Mouse (Mus musculus): ENCODE measurements around the gene Gm28048. TPM values are rescaled to one million over a fixed set of nuclear protein-coding genes. Genes with fewer than 3 reads are reported as not detected.

Gene Gm28048
- polyA plus RNA-seq, 1 experiment from 2014 or later, result 4.3 TPM

DNA sequence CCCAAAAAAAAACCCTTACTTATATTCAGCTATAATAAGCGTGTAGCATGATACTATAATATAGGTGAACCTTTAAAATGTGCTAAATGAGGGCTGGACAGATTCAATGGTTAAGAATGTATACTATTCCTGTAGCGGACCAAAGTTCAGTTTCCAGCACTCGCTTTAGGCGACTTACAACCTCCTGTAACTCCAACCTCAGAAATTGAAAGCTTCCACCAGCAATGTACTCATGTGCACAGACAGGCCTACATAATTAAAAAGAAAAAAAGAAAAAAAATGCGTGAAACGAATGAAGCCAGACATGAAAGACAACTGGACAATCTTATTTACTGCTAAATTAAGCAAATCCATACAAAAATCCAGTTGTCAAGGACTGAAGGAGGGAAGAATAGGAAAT lies 956 bp upstream of the Gm28048 start:
- peaks cover 15% of the 10 kb centered on the region for H3K36me3 ChIP-seq (replicated peaks)
- WGBS, result 72% methylated on average over 6 of the region's 6 CpGs
- H3K27me3 ChIP-seq (replicated peaks; ENCODE audit: low read depth, poor library complexity, severe bottlenecking), result no peaks in the 10 kb centered on the region
- no peak overlapping the region for H3K27ac ChIP-seq (replicated peaks)
- DNase-seq (ENCODE audit: low spot score), result no peak
- no peaks in the 10 kb centered on the region for H3K9me3 ChIP-seq
- H3K4me3 ChIP-seq, result peak overlapping the region; percentile 80
- H3K4me1 ChIP-seq, result peaks cover 10% of the 10 kb centered on the region

DNA sequence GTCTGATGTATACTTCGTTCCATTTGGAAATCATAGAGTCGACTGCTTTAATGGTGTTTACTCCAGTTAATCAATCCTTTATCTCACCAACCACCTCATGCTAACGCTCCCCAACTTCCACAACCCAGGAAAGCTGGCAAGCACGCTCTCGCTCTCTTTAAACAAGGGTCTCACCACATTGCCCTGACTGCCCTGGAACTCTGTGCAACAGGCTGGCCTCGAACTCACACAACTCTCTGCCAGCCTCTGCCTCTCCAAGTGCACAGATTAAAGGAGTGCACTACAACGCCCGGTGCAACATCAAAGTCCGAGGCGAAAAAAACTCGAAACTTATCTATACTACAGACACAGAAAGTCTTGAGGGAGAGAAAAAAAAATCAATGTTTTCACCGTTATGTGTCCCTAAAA lies 343 bp downstream of the Gm28048 start:
- DNase-seq (ENCODE audit: low spot score), result no peak
- Histone ChIP-seq H3K27me3 (replicated peaks; ENCODE audit: low read depth, poor library complexity, severe bottlenecking) (no peaks in the 10 kb centered on the region), H3K4me3 (peak overlapping the region; percentile 80), H3K36me3 (replicated peaks) (peaks cover 28% of the 10 kb centered on the region), H3K9me3 (no peaks in the 10 kb centered on the region), H3K27ac (replicated peaks) (peak overlapping the region; percentile 94), H3K4me1 (peaks cover 10% of the 10 kb centered on the region)
- WGBS, result 5% methylated on average over 12 of the region's 12 CpGs

DNA sequence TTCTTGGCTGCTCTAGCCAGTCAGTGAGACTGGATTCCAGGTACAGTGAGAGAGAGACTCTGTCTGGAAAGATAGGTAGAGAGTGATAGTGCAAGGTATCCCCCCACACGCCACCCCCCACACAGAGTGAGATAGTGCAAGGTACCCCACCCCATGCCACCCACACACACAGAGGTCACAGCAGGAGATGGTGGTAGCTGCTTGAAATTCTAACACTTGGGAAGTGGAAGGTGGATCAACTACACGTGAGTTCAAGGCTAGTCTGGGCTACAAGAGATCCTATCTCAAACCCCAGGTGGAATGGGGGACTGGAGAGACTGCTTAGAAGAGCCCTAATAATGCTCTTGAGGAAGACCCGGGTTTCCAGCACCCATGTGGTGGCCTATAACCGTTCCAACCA lies 849 bp downstream of the Gm28048 start:
- peaks cover 33% of the 10 kb centered on the region for H3K36me3 ChIP-seq (replicated peaks)
- 49% methylated on average over 4 of the region's 4 CpGs for WGBS
- peaks cover 11% of the 10 kb centered on the region for H3K4me1 ChIP-seq
- H3K9me3 ChIP-seq, result no peaks in the 10 kb centered on the region
- H3K27me3 ChIP-seq (replicated peaks; ENCODE audit: low read depth, poor library complexity, severe bottlenecking), result no peaks in the 10 kb centered on the region
- H3K4me3 ChIP-seq, result peak overlapping the region; percentile 80
- peak overlapping the region; percentile 94 for H3K27ac ChIP-seq (replicated peaks)
- DNase-seq (ENCODE audit: low spot score), result no peak

DNA sequence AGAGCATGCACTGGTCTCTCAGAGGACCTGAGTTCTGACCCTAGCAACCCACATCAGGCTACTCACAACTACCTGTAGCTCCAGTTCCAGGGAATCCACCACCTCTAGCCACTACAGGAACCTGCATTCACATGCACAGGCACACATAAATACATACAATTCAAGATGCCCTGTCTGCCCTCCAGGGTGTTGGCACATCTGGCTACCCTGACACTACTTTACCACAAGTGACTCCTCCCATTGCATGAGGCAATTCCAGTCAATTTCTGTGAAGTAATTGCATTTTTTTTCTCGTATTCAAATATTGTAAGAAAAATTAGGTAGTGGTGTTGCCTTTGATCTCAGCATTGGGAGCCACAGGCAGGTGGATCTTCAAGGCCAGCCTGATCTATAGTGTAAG lies 2.7 kb downstream of the Gm28048 start:
- Histone ChIP-seq H3K27ac (replicated peaks) (no peak overlapping the region), H3K36me3 (replicated peaks) (peaks cover 40% of the 10 kb centered on the region), H3K27me3 (replicated peaks; ENCODE audit: low read depth, poor library complexity, severe bottlenecking) (no peaks in the 10 kb centered on the region), H3K9me3 (peaks cover 1% of the 10 kb centered on the region; the same call in 1 of the 2 replicates), H3K4me3 (no peak overlapping the region), H3K4me1 (peaks cover 23% of the 10 kb centered on the region)
- no peak for DNase-seq (ENCODE audit: low spot score)
- WGBS, result 82% methylated on average over 1 of the region's 1 CpGs

DNA sequence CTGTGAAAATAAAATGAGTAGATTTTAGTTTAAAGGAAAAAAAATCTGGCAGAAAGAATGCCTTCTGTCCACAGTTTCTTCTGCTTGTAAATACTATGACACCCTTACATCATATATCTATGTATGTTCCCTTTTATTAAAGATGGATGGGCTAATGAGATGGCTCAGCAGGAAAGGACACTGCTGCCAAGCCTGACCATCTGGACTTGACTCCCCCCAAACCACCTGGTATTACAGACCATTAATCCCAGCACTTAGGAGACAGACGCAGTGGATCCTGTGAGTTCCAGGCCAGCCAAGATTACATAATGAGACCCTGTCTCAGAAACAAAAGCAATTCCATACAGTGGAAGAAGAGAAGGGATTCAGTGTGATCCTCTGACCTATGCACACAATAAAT lies 3.2 kb downstream of the Gm28048 start:
- WGBS, result 76% methylated on average over 1 of the region's 1 CpGs
- Histone ChIP-seq H3K9me3 (peaks cover 7% of the 10 kb centered on the region; the same call in 1 of the 2 replicates), H3K27ac (replicated peaks) (no peak overlapping the region), H3K4me1 (peaks cover 28% of the 10 kb centered on the region), H3K36me3 (replicated peaks) (peaks cover 45% of the 10 kb centered on the region), H3K4me3 (no peak overlapping the region), H3K27me3 (replicated peaks; ENCODE audit: low read depth, poor library complexity, severe bottlenecking) (no peaks in the 10 kb centered on the region)
- no peak for DNase-seq (ENCODE audit: low spot score)

DNA sequence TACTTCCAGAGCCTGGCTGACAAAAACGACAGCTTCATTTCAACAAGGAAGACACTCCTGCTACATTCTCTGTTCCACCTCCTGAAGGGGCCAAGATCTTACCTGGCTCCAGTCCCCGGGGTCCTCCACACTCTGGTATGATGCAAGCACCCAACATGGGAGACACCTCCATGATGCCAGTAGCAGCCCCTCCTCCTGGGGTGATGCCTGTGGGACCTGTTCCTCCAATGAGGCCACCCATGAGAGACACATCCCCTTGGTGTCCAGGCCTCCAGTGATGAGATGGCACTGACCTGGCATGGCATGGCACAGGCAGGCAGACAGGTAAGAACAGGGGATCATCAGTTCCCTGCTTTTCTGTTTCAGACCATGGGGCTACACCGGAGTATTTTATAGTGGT lies 3.7 kb downstream of the Gm28048 start:
- Histone ChIP-seq H3K9me3 (peaks cover 12% of the 10 kb centered on the region; the same call in 1 of the 2 replicates), H3K4me3 (no peak overlapping the region), H3K27me3 (replicated peaks; ENCODE audit: low read depth, poor library complexity, severe bottlenecking) (no peaks in the 10 kb centered on the region), H3K27ac (replicated peaks) (no peak overlapping the region), H3K36me3 (replicated peaks) (peaks cover 50% of the 10 kb centered on the region), H3K4me1 (peaks cover 28% of the 10 kb centered on the region)
- DNase-seq (ENCODE audit: low spot score), result no peak
- 94% methylated on average over 3 of the region's 3 CpGs for WGBS

DNA sequence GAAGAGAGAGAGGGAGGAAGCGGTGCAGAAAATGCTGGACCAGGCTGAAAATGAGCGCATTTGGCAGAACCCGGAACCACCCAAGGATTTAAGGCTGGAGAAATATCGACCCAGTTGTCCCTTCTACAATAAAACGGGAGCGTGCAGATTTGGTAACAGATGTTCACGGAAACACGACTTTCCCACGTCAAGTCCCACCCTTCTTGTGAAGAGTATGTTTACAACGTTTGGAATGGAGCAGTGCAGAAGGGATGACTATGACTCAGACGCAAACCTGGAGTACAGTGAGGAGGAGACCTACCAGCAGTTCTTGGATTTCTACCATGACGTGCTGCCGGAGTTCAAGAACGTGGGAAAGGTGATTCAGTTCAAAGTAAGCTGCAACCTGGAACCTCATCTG lies 8.3 kb downstream of the Gm28048 start:
- DNase-seq (ENCODE audit: low spot score), result no peak
- Histone ChIP-seq H3K4me3 (peak overlapping the region; percentile 65), H3K27me3 (replicated peaks; ENCODE audit: low read depth, poor library complexity, severe bottlenecking) (no peaks in the 10 kb centered on the region), H3K4me1 (peaks cover 18% of the 10 kb centered on the region), H3K9me3 (peaks cover 35% of the 10 kb centered on the region), H3K27ac (replicated peaks) (peak overlapping the region; percentile 72), H3K36me3 (replicated peaks) (peaks cover 68% of the 10 kb centered on the region)
- 49% methylated on average over 14 of the region's 14 CpGs for WGBS

DNA sequence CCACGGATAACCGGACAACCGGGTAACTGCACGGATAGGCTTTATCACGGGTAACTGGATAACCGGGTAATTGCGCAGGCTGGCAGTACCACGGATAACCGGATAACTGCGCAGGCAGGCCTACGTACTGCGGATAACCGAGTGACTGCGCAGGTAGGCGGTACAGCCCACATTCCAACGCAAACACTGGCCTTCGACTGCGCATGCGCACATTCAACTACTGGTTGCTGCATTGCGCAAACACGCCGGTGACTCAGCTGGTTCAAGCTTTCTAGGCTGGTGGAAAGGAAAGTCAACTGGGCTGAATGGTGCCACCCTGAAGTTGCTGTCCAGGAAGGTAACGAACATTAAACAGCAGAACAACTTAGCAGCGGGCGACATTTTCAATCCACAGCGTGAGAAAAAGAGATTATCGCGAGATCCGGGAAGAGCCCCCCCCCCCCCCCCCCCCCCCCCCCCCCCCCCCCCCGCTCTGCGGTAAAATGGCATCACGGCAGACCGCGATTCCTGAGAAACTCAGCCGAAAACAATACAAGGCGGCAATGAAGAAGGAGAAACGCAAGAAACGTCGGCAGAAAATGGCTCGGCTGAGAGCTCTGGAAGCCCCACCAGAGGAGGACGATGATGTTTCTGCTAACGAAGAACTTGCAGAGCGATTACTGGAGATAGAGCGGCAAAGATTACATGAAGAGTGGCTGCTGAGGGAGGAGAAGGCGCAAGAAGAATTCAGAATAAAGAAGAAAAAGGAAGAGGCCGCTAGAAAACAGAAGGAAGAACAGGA lies 9.0 kb downstream of the Gm28048 start:
- Histone ChIP-seq H3K4me1 (peaks cover 18% of the 10 kb centered on the region), H3K27ac (replicated peaks) (peak overlapping the region; percentile 82), H3K36me3 (replicated peaks) (peaks cover 68% of the 10 kb centered on the region), H3K9me3 (peaks cover 39% of the 10 kb centered on the region), H3K4me3 (peak overlapping the region; percentile 65), H3K27me3 (replicated peaks; ENCODE audit: low read depth, poor library complexity, severe bottlenecking) (no peaks in the 10 kb centered on the region)
- 42% methylated on average over 45 of the region's 46 CpGs for WGBS
- peak; percentile 77 for DNase-seq (ENCODE audit: low spot score)

DNA sequence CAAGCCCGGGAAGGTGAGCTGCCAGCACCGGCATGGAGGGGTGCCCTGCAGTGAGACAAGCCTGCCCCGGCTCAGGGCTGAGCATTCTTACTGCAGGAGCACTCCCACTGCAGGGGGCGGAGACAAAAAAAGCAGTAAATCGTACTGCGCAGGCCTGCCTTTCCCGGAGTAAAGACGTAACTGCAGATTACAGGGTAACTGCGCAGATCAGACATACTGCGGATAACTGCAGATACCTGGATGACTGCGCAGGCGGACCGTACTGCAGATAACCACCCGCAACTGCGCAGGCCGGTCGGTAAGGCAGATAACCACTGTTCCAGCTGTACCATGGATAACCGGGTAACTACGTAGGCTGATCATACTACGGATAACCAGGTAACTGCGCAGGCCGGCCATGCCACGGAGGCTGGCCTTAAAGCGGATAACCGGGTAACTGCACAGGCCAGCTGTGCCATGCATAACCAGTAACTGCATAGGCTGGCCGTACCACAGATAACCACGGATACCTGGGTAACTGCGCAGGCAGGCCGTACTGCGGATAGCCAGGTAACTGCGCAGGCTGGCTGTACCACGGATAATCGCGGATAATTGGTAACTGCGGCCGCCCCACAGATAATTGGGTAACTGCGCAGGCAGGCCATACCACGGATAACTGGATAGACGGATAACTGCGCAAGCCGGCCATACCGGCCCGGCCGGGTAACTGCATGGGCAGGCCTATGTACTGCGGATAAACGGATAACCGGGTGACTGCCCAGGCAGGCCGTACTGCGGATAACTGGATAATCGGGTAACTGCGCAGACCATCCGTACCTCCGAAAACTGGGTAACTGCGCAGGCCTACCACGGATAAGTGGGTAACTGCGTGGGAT lies 9.8 kb downstream of the Gm28048 start, which contains the start of gene Zrsr1:
Zrsr1 (plus strand) TSS at position 171 of the 875 bp plus-strand sequence.
- peak; percentile 66 for DNase-seq (ENCODE audit: low spot score)
- peaks cover 18% of the 10 kb centered on the region for H3K4me1 ChIP-seq
- H3K27ac ChIP-seq (replicated peaks), result peak within 1 kb of the TSS; percentile 82
- H3K36me3 ChIP-seq (replicated peaks), result peaks cover 68% of the 10 kb centered on the region
- WGBS, result 54% methylated on average over 56 of the region's 56 CpGs
- H3K27me3 ChIP-seq (replicated peaks; ENCODE audit: low read depth, poor library complexity, severe bottlenecking), result no peaks in the 10 kb centered on the region
- H3K4me3 ChIP-seq, result peak within 1 kb of the TSS; percentile 65
- peaks cover 46% of the 10 kb centered on the region for H3K9me3 ChIP-seq

DNA sequence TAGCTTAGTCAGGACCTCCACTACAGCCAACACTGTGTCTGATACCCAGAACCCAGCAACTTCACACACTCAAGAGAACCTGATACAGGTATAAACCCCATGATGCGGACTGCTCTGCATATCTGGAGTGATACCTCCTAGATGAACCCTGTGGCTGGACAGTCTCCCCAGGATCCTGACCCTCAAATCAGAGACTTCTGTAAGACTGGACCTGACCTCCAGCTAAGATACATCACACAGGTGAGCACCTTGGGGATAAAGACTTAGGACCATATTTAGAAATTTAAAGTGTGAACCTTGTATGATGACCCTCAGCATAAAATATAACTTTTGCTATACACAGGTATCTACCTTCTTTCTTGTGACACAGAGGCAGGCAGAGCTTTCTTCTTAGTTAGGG lies 11.3 kb downstream of the Gm28048 start:
- no peaks in the 10 kb centered on the region for H3K27me3 ChIP-seq (replicated peaks; ENCODE audit: low read depth, poor library complexity, severe bottlenecking)
- peaks cover 52% of the 10 kb centered on the region for H3K9me3 ChIP-seq
- peaks cover 12% of the 10 kb centered on the region for H3K4me1 ChIP-seq
- H3K4me3 ChIP-seq, result no peak overlapping the region
- H3K27ac ChIP-seq (replicated peaks), result no peak overlapping the region
- DNase-seq (ENCODE audit: low spot score), result no peak
- H3K36me3 ChIP-seq (replicated peaks), result peaks cover 65% of the 10 kb centered on the region
- WGBS, result 98% methylated on average over 1 of the region's 1 CpGs

DNA sequence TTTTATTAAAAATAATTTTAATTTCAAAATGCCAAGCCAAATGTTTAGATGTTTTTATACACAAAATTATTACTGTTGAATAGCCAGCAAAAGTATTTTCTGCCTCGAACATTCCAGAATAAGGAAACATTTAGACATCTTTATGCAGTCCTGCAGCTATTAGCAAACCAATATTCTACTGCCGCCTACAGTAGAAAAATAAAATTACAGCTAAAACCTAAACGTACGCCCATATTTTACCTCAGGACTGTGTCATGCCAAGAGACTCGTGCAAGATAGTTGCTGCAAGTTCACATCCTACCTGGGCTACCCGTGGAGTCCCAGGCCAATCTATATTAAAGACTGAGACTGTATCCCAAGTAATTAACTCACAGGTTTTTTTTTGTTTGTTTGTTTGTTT lies 12.4 kb downstream of the Gm28048 start:
- Histone ChIP-seq H3K27ac (replicated peaks) (no peak overlapping the region), H3K4me3 (no peak overlapping the region), H3K36me3 (replicated peaks) (peaks cover 62% of the 10 kb centered on the region), H3K4me1 (peaks cover 7% of the 10 kb centered on the region), H3K27me3 (replicated peaks; ENCODE audit: low read depth, poor library complexity, severe bottlenecking) (no peaks in the 10 kb centered on the region), H3K9me3 (peaks cover 52% of the 10 kb centered on the region)
- DNase-seq (ENCODE audit: low spot score), result no peak
- WGBS, result 67% methylated on average over 6 of the region's 6 CpGs

DNA sequence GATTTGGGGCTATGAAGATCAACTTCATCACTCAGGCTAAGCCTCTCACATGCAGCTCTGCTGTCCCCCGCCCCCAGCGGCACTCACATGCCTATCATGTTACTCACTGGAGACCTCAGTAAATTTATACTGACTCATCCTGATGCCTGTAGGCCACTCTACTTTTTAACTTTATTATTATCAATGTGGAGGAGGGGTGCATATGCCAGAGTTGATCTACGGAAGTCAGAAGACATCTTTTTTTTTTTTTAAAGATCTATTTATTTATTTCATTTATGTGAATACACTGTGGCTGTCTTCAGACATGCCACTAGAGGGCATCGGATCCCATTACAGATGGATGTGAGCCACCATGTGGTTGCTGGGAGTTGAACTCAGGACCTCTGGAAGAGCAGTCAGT lies 16.4 kb downstream of the Gm28048 start:
- no peak overlapping the region for H3K4me3 ChIP-seq
- H3K27ac ChIP-seq (replicated peaks), result no peak overlapping the region
- peaks cover 16% of the 10 kb centered on the region for H3K9me3 ChIP-seq
- H3K27me3 ChIP-seq (replicated peaks; ENCODE audit: low read depth, poor library complexity, severe bottlenecking), result no peaks in the 10 kb centered on the region
- H3K4me1 ChIP-seq, result 0 out of 2 replicates have a peak, but pooled peaks cover 4% of the 10 kb centered on the region
- DNase-seq (ENCODE audit: low spot score), result peak; percentile 23
- WGBS, result 73% methylated on average over 4 of the region's 4 CpGs
- H3K36me3 ChIP-seq (replicated peaks), result peaks cover 27% of the 10 kb centered on the region

Data from embryonic facial prominence, embryonic 10.5 days (tissue).